Mouse (Mus musculus) small intestine, adult 2 months (tissue): ENCODE results near the gene Sec13.

ENCODE experiments used
- CTCF ChIP-seq: fragments of 200-500 bp; IDR thresholded peaks from 2 replicates; pipeline ENCODE4 v1.5.1; 2012; ENCODE audit warnings: low read depth, mild to moderate bottlenecking, control low read depth, inconsistent platforms, low read length, moderate library complexity, mixed read lengths; ENCODE audit not compliant: insufficient replicate concordance, insufficient read length; ENCODE audit errors: extremely low read depth
- POLR2A ChIP-seq: fragments of 200-500 bp; IDR thresholded peaks from 2 replicates; pipeline ENCODE4 v1.6.1; 2012; ENCODE audit warnings: low read depth, mild to moderate bottlenecking, control low read depth, inconsistent platforms, low read length, moderate library complexity

DNA sequence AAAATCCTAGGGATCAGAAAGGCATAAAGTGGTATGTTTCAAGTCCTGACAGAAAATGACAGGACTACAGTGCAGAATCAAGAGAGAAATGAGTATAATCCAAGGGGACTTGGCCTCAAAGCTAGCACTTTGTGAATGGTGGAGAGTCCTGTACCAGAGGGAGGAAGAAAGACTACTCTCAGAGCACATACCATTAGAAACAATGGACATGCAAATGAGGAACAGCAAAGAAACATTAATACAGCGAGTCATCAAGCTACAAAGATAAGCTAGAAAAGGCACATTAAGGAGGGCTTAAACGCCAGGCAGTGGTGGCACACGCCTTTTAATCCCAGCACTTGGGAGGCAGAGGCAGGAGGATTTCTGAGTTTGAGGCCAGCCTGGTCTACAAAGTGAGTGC, 9.2 kb downstream of the Sec13 start:
- TF ChIP-seq POLR2A (no peak), CTCF (no peak)
